Mouse (Mus musculus): ENCODE measurements around the gene Strip1. TPM values are rescaled to one million over a fixed set of nuclear protein-coding genes. Genes with fewer than 3 reads are reported as not detected.

Strip1 gene
- polyA plus RNA-seq, 1 experiment from 2014 or later = 131 TPM

DNA sequence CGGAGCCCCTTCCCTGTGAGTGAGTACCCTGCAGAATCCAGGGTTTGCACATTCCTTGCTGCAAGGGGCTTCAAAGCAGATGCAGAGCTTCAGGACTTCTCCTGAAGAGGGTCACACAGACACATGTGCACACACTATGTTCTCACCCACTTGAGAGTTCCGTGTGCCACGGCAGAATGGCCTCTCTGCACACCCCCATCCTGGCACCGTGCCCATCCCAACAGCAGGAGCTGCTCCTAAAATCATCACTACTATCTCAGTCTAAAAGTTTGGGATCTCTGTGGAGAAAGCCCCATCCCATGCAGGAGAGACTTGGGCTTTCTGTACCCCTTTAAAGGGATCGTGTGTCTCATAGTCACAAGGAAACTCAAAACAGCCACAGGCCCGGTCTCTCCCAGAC is 45.0 kb downstream of the Strip1 start:
- H3K9ac ChIP-seq (ENCODE audit: low read depth, low read length) = no peak overlapping the region

DNA sequence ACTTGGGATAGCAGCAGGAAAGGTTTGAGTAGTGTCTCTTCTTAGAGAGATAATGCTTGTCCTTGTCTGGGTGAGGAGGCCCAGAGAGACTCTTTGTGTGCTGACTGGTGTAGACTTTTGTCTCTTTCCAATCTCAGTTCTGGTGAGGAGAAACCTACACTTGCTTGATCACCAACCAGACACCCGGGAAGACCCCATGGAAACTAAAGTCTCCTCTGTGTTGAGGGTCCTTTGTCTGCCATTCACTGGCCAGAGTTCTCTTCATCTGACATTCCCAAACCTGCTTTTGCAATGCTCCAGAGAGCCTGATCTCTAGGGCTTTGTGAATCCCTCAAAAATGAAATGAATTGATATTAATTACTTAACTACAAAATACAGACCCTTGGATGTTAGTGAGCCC is 47.6 kb downstream of the Strip1 start:
- Histone ChIP-seq H3K36me3 (ENCODE audit: control insufficient read depth, insufficient read depth, low read length) (no peaks in the 10 kb centered on the region), H3K9ac (ENCODE audit: low read depth, low read length) (no peak overlapping the region), H3K4me3 (ENCODE audit: low read length) (no peak overlapping the region), H3K27ac (ENCODE audit: low read depth, low read length) (no peak overlapping the region), H3K27me3 (replicated peaks; ENCODE audit: control insufficient read depth, insufficient read depth, low read length) (peaks cover 49% of the 10 kb centered on the region), H3K4me1 (ENCODE audit: control insufficient read depth, insufficient read depth, low read depth, low read length) (peaks cover 4% of the 10 kb centered on the region; the same call in 1 of the 2 replicates), H3K4me2 (ENCODE audit: low read length) (no peak overlapping the region), H3K9me3 (ENCODE audit: control insufficient read depth, low read length) (no peaks in the 10 kb centered on the region)
- 20% methylated on average over 1 of the region's 1 CpGs for WGBS
- no peak for ATAC-seq

More for the DNA sequence above, 45.0 kb downstream of the Strip1 start:
- WGBS = 71% methylated on average over 6 of the region's 6 CpGs
- Histone ChIP-seq H3K4me1 (ENCODE audit: control insufficient read depth, insufficient read depth, low read depth, low read length) (peaks cover 4% of the 10 kb centered on the region; the same call in 1 of the 2 replicates), H3K27me3 (replicated peaks; ENCODE audit: control insufficient read depth, insufficient read depth, low read length) (peaks cover 38% of the 10 kb centered on the region), H3K27ac (ENCODE audit: low read depth, low read length) (no peak overlapping the region), H3K9me3 (ENCODE audit: control insufficient read depth, low read length) (no peaks in the 10 kb centered on the region), H3K4me3 (ENCODE audit: low read length) (no peak overlapping the region), H3K36me3 (ENCODE audit: control insufficient read depth, insufficient read depth, low read length) (no peaks in the 10 kb centered on the region), H3K4me2 (ENCODE audit: low read length) (no peak overlapping the region)
- no peak for ATAC-seq

DNA sequence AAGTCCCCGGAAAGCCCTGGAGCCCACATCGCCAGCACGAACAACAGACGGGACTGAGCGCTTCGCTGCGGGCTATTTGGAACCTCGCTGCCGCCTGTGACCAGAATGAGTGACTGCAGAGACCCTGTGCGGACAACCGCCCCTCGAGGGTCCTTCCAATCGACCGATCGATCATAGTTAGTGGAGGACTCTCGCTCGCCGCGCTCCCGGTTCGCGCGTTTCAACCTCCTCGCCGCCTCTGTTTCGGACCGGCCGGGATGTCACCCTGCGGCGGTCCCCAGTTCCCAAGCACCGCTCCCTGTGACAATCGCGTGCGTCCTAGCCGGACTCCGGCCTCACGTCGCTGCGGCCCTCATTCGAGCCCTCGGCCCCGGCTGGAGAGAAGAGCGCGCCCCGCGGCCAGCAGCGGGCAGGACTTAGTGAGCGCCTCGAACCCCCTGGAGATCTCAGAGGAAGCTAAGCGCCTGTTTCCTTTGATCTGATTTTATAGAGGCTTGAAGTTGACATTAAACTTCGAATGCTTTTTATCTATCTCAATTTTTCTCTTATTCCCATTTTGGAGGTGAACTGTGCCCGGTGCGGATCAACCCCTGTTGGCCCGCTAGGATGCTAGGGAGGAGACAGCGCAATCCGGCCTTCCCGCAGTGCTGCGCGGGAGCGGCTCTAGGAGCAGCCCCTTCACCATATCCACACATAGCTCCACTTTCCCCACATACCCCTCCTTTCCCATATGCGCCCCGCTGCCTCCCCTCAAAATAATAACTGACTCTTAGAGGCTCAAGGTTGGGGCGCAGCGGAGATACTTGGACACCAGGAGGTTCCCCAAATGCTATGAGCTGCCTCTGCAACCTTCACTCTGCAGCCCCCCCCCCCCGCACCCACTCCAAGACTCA is 48.4 kb downstream of the Strip1 start:
- Histone ChIP-seq H3K4me3 (ENCODE audit: low read length) (peak overlapping the region; percentile 28), H3K27ac (ENCODE audit: low read depth, low read length) (no peak overlapping the region), H3K9me3 (ENCODE audit: control insufficient read depth, low read length) (no peaks in the 10 kb centered on the region), H3K9ac (ENCODE audit: low read depth, low read length) (no peak overlapping the region), H3K36me3 (ENCODE audit: control insufficient read depth, insufficient read depth, low read length) (no peaks in the 10 kb centered on the region), H3K4me2 (ENCODE audit: low read length) (peak overlapping the region; percentile 33), H3K4me1 (ENCODE audit: control insufficient read depth, insufficient read depth, low read depth, low read length) (peaks cover 4% of the 10 kb centered on the region; the same call in 1 of the 2 replicates), H3K27me3 (replicated peaks; ENCODE audit: control insufficient read depth, insufficient read depth, low read length) (peaks cover 52% of the 10 kb centered on the region)
- ATAC-seq = no peak
- 1% methylated on average over 65 of the region's 65 CpGs for WGBS

GRCm38 (mm10) chr3:107582130-107582874 is 49.2 kb downstream of the Strip1 start:
- Histone ChIP-seq H3K4me2 (ENCODE audit: low read length) (peak overlapping the region; percentile 33), H3K36me3 (ENCODE audit: control insufficient read depth, insufficient read depth, low read length) (no peaks in the 10 kb centered on the region), H3K9me3 (ENCODE audit: control insufficient read depth, low read length) (no peaks in the 10 kb centered on the region), H3K9ac (ENCODE audit: low read depth, low read length) (no peak overlapping the region), H3K4me1 (ENCODE audit: control insufficient read depth, insufficient read depth, low read depth, low read length) (peaks cover 4% of the 10 kb centered on the region; the same call in 1 of the 2 replicates), H3K27ac (ENCODE audit: low read depth, low read length) (no peak overlapping the region), H3K27me3 (replicated peaks; ENCODE audit: control insufficient read depth, insufficient read depth, low read length) (peaks cover 56% of the 10 kb centered on the region), H3K4me3 (ENCODE audit: low read length) (peak overlapping the region; percentile 28; the same call in 1 of the 2 replicates)
- WGBS = 2% methylated on average over 18 of the region's 18 CpGs
- ATAC-seq = no peak

GRCm38 (mm10) chr3:107581103-107582010 is 50.1 kb downstream of the Strip1 start:
- Histone ChIP-seq H3K4me2 (ENCODE audit: low read length) (no peak overlapping the region), H3K36me3 (ENCODE audit: control insufficient read depth, insufficient read depth, low read length) (no peaks in the 10 kb centered on the region), H3K9me3 (ENCODE audit: control insufficient read depth, low read length) (no peaks in the 10 kb centered on the region), H3K27ac (ENCODE audit: low read depth, low read length) (no peak overlapping the region), H3K4me3 (ENCODE audit: low read length) (no peak overlapping the region), H3K9ac (ENCODE audit: low read depth, low read length) (no peak overlapping the region), H3K4me1 (ENCODE audit: control insufficient read depth, insufficient read depth, low read depth, low read length) (peaks cover 4% of the 10 kb centered on the region; the same call in 1 of the 2 replicates), H3K27me3 (replicated peaks; ENCODE audit: control insufficient read depth, insufficient read depth, low read length) (peaks cover 49% of the 10 kb centered on the region)
- WGBS = 4% methylated on average over 15 of the region's 15 CpGs
- no peak for ATAC-seq

- no peak for ATAC-seq
- Histone ChIP-seq H3K4me1 (ENCODE audit: control insufficient read depth, insufficient read depth, low read depth, low read length) (peaks cover 4% of the 10 kb centered on the region; the same call in 1 of the 2 replicates), H3K36me3 (ENCODE audit: control insufficient read depth, insufficient read depth, low read length) (no peaks in the 10 kb centered on the region), H3K4me3 (ENCODE audit: low read length) (no peak overlapping the region), H3K27me3 (replicated peaks; ENCODE audit: control insufficient read depth, insufficient read depth, low read length) (peaks cover 34% of the 10 kb centered on the region), H3K9ac (ENCODE audit: low read depth, low read length) (no peak overlapping the region), H3K4me2 (ENCODE audit: low read length) (no peak overlapping the region), H3K27ac (ENCODE audit: low read depth, low read length) (no peak overlapping the region), H3K9me3 (ENCODE audit: control insufficient read depth, low read length) (no peaks in the 10 kb centered on the region)
- 0% methylated on average over 4 of the region's 4 CpGs for WGBS
Observed at GRCm38 (mm10) chr3:107579466-107579865, 52.0 kb downstream of the Strip1 start.

DNA sequence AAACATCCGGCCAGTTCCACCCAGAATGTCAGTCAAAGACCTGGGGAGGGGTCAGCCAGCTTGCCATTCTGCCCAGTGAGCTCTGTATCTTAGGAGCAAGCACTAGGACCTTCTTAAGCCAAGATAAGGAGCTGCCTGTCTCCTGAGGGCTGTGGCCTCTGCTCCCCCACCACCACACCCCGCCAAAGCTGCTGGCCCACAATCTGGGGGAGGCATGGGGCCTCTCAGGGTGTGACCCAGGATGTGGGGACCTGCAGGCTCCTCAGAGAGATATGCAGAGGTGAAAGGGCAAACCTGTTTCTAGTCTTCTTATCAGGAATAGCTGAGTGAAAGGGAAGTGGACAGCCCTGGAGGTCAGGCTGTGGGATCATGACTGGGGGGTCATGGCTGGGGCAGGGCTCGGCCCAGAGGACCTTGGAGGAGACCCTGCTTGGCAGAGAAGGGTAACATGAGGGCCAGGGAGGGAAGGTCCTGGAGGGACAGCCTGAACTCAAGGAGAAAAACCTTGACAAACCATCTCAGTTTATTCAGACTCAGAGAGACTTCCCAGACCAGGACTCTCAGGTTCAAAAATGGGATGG is 53.6 kb downstream of the Strip1 start:
- ATAC-seq = no peak
- Histone ChIP-seq H3K27me3 (replicated peaks; ENCODE audit: control insufficient read depth, insufficient read depth, low read length) (peaks cover 26% of the 10 kb centered on the region), H3K9ac (ENCODE audit: low read depth, low read length) (no peak overlapping the region), H3K4me2 (ENCODE audit: low read length) (no peak overlapping the region), H3K4me3 (ENCODE audit: low read length) (no peak overlapping the region), H3K4me1 (ENCODE audit: control insufficient read depth, insufficient read depth, low read depth, low read length) (peaks cover 2% of the 10 kb centered on the region; the same call in 1 of the 2 replicates), H3K27ac (ENCODE audit: low read depth, low read length) (no peak overlapping the region), H3K36me3 (ENCODE audit: control insufficient read depth, insufficient read depth, low read length) (no peaks in the 10 kb centered on the region), H3K9me3 (ENCODE audit: control insufficient read depth, low read length) (no peaks in the 10 kb centered on the region)
- WGBS = 46% methylated on average over 3 of the region's 3 CpGs

DNA sequence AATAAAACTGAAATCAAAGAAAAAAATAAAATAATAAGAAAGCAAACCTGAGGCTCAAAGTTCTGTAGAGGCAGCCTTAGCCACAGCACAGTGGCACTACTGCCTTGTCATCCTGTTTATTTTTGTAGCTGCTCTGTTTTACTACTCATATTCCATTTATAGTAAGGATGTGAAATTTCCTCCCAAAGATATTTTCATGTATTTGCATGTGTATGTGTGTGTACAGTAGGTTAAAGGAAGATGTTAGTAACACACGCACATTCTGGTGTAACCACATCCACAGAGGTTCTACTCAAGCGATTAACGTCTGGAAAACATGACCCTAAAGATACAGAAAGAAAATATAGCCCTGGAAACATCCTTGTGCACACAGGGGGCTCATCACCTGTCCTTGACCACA is 54.7 kb downstream of the Strip1 start:
- ATAC-seq = no peak
- WGBS = 89% methylated on average over 3 of the region's 3 CpGs
- Histone ChIP-seq H3K27ac (ENCODE audit: low read depth, low read length) (no peak overlapping the region), H3K27me3 (replicated peaks; ENCODE audit: control insufficient read depth, insufficient read depth, low read length) (peaks cover 26% of the 10 kb centered on the region), H3K9ac (ENCODE audit: low read depth, low read length) (no peak overlapping the region), H3K9me3 (ENCODE audit: control insufficient read depth, low read length) (no peaks in the 10 kb centered on the region), H3K4me2 (ENCODE audit: low read length) (no peak overlapping the region), H3K4me3 (ENCODE audit: low read length) (no peak overlapping the region), H3K36me3 (ENCODE audit: control insufficient read depth, insufficient read depth, low read length) (no peaks in the 10 kb centered on the region), H3K4me1 (ENCODE audit: control insufficient read depth, insufficient read depth, low read depth, low read length) (no peaks in the 10 kb centered on the region)

Measured in hindbrain, embryonic 16.5 days (tissue).